Mouse (Mus musculus) gastrocnemius, adult 2 months (tissue): ENCODE measurements around the gene Nrsn2. TPM values are rescaled to one million over a fixed set of nuclear protein-coding genes. Genes with fewer than 3 reads are reported as not detected.
A peak's percentile ranks its signal among the peaks of the same experiment; 100 is the strongest.

Experiments used
- DNase-seq: peaks from one replicate; pipeline ENCODE4 v3.0.0; 2022
- H3K27ac ChIP-seq: fragments of 200-600 bp; 2 replicates; pipeline ENCODE4 v1.8.1; 2022; ENCODE audit warnings: mild to moderate bottlenecking
- H3K4me3 ChIP-seq: fragments of 200-600 bp; 2 replicates; pipeline ENCODE4 v1.8.1; 2022; ENCODE audit warnings: mild to moderate bottlenecking, moderate library complexity
- CTCF ChIP-seq: fragments of 200-600 bp; IDR thresholded peaks from 2 replicates; pipeline ENCODE4 v1.8.1; 2022; ENCODE audit warnings: antibody characterized with exemption, mild to moderate bottlenecking, moderate library complexity
- intact Hi-C: fragments of 180-260 bp; cut with DNase I; formaldehyde crosslinking; loops from one replicate; pipeline ENCODE4 v1.15.1; 2025
- total RNA-seq, 2 experiments: library from RNA; stranded (reverse); gene quantifications; 2 replicates each; pipeline ENCODE4 v1.2.3; 2021

The Nrsn2 gene
- total RNA-seq, 2 experiments from 2014 or later: not detected

DNA sequence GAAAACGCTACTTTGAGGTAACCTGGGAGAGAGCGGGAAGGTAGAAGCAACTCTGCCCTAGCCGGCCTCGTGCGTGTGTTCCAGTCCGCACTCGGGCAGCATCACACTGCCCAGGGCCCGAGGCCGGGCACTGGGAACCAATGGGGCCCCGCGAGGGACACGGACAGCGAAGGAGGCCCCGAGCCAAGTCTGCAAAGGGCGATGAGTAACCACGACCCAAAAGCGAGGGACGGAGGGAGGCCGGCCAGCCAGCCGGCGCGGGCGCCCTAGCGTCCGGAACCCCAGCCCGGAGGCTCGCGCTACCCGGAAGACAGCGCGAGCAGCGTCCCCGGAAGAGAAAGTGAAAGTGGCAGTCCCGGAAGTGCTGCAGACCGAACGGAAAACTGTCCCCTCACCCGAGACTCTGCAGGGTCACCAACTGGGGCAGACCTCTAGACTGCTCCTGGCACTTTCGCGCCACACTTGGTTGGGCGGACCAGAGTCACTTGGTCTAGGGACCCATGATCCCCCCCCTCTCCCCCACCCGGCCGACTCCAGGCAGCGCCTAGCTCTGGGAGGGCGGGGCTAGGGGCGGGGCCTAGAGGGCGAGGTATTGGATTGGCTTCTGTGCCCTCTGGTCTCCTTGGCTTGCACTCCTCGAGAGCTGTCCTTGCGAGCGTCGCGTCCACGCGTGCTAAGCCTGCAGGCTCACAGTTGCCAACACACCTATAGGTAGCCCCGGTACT is 44.2 kb downstream of the Nrsn2 start, which contains the start of gene Rbck1:
TSS of gene Rbck1 (minus strand) at position 553 of the 725 bp plus-strand sequence.
- TF ChIP-seq CTCF: 0 out of 2 replicates have a peak, but pooled peaks have one; percentile 17
- Histone ChIP-seq H3K27ac (peak within 1 kb of the TSS; percentile 98), H3K4me3 (peak within 1 kb of the TSS; percentile 86)
- intact Hi-C loops: loop anchor here (5.0 kb wide), 2 partner anchors 40 to 105 kb away; partner anchors contain the start of genes Csnk2a1 and Tbc1d20
- peak; percentile 93 for DNase-seq

DNA sequence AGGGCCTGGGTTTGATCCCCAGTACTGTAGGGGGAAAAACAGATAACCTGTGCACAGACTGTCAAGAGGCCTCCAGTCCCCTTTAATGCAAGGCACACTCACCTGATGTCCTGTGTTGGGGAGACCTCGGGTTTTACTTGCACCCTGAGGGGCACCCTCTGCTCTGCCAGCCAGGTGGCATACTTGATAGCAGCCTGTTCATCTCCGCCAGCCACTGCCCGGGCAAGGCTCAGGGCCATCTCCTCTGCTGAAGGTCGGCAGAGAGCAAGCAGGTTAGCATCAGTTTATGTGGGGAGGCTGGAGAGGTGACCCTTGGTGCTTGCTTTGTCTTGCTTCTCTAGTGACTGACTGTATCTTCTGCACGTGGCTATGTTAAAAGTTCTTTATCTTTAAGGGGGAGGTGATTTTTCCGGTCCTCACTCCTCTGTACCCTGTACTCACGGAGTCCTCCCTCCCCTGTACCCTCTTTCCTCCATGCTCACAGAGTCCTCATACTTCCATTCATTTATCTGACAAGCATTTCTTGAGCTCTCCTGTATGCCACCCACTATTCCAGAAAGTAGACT is 45.5 kb downstream of the Nrsn2 start:
- DNase-seq: no peak
- Histone ChIP-seq H3K27ac (no peak overlapping the region), H3K4me3 (peak overlapping the region; percentile 86)
- intact Hi-C loops: loop anchor here (5.0 kb wide), 2 partner anchors 39 to 104 kb away; partner anchors contain the start of genes Csnk2a1 and Tbc1d20
- TF ChIP-seq CTCF: no peak

DNA sequence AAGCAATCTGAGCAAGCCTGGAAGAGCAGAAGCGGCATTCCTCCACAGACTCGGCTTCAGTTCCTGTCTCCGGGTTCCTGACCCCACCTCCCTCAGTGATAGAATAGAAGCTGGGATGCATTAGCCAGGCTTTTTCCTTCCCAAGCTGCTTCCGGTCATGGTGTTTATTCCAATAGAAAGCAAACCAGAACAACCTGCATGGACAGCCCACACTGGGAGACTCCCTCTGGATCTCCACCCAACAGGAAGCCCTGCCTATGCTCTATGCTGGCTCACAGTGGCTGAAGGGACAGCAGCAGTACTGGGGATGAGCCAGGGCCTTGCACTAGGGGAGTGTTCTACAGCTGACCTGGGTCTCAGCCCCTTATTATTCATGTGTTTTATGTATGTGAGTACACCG is 48.5 kb downstream of the Nrsn2 start:
- DNase-seq: no peak
- intact Hi-C loops: no loop called here
- no peak overlapping the region for H3K4me3 ChIP-seq
- TF ChIP-seq CTCF: no peak
- peak overlapping the region; percentile 48; the same call in 1 of the 2 replicates for H3K27ac ChIP-seq

DNA sequence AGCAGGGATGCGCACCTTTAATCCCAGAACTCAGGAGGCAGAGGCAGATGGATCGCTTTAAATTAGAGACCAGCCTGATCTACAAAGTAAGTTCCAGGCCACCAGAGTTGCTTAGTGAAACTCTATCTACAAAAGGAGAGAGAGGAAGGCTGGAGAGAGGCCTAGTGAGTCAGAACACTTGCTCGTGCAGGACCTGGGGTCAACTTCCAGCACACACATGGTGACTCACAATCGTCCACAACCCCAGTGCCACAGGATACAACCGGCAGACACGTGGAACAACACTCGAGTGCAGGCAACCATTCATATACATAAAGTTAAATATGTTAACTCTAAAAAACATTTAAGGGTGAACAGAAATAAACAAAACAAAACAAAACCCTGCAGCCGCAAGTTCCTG is 49.8 kb downstream of the Nrsn2 start:
- intact Hi-C loops: no loop called here
- no peak for TF ChIP-seq CTCF

DNA sequence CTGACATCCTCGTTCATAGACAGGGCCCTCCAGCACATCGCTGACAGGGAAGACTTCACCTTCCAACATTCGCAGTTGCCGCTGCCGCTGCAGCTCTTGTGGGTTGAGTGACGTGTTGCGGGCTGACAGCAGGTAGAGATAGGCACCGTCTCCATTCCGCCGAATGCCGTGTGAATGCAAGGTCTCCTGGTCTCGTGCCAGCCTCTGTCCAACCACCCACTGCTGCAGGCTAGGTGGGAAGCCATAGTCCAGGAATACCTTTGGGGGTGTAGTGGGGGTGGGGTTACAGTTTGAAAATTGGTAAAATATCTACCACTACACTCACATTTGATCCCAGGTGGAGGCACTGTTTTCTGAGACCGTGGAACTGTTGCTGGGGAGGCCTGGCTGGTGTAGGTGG is 50.3 kb downstream of the Nrsn2 start:
- intact Hi-C loops: no loop called here
- Histone ChIP-seq H3K27ac (no peak overlapping the region), H3K4me3 (no peak overlapping the region)
- no peak for DNase-seq
- no peak for TF ChIP-seq CTCF

More for the DNA sequence above, 49.8 kb downstream of the Nrsn2 start:
- Histone ChIP-seq H3K4me3 (no peak overlapping the region), H3K27ac (no peak overlapping the region)
- DNase-seq: no peak

DNA sequence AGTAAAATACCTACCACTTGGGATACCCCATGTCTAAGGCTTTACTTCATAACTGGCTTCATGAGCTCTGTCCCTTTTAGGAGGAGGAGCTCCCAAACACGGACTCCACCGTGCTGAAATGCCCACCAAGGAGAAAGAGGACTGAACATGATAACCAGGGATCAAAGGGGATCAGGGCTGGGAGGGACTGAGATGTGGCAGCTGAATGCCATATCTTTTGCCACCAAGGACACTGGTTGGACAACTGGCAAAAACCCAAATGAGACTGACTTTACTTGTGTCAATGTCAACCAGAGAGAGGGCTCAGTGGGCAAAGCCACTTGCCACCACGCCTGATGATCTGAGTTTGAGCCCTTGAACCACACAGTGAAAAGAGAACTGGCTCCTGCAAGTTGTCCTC is 51.6 kb downstream of the Nrsn2 start:
- no peak for TF ChIP-seq CTCF
- no peak for DNase-seq
- Histone ChIP-seq H3K4me3 (no peak overlapping the region), H3K27ac (no peak overlapping the region)
- intact Hi-C loops: no loop called here

DNA sequence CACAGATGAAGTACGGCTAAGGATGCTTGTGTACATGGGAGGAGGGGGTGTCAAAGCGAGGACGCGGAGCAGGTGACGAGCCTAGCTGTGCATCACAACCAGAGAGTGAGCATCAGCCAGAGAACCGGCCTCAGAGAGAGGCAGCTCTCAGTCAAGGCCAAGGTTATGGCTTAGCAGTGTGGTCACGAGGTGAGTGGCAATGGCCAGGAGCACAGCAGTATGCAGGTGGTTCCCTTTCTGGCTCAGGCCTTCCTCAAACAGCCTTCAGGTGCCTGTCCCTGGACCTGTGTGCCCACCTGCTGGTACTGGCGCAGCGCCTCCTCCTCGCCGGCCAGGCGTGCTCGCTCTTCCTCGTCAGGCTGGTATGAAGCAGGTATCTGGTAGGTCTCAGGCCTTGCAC is 52.5 kb downstream of the Nrsn2 start:
- Histone ChIP-seq H3K27ac (no peak overlapping the region), H3K4me3 (no peak overlapping the region)
- DNase-seq: no peak
- intact Hi-C loops: no loop called here
- TF ChIP-seq CTCF: no peak

DNA sequence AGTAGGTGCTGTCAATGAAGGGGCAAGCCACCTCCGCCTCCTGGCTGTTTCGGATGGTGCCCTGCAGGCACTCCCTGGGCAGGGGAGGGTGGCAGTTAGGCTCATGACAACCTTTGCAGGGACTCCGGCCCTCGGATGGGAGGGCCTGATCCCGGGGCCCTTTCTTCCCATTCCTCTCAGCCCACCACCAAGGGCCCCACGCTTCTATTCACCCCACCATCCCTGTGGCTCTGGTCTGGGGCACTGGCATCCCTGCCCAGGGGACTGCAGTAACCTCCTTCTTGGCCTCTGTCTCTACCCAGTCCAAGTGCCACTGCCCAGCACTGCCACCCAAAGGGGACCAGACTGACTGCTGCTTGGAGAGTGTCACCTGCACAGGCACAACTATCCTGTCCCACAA is 54.2 kb downstream of the Nrsn2 start:
- Histone ChIP-seq H3K27ac (no peak overlapping the region), H3K4me3 (no peak overlapping the region)
- no peak for DNase-seq
- TF ChIP-seq CTCF: no peak
- intact Hi-C loops: no loop called here

DNA sequence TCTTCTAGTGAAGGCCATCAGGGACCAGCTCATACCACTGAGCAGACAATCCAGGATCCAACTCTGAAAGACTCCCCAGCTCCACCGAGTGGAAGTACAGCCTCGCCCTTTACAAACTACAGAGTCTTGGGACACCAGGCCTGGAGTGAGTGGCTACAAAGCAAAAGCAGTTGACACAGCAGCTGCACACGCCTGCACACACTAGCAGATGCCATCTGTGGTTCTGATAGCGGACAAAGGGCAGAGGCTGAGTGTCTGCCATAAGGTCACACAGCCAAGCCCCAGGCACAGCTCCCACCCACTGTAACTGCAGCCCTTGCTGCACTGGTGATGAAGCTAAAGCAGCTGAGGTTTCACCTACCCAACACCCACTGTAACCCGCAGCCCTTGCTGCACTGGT is 54.9 kb downstream of the Nrsn2 start:
- DNase-seq: no peak
- intact Hi-C loops: no loop called here
- Histone ChIP-seq H3K27ac (no peak overlapping the region), H3K4me3 (no peak overlapping the region)
- no peak for TF ChIP-seq CTCF

Other genes starting within 250 kb of the Nrsn2 start
- 10 to 100 TPM; 14.9 to 22.8 TPM for gene Tcf15, start 233.1 kb downstream of the Nrsn2 start, total RNA-seq
- gene Csnk2a1, start 149.8 kb downstream of the Nrsn2 start, total RNA-seq: 100 to 1,000 TPM in 1 of 2 experiments, 10 to 100 TPM in 1; 91.1 to 102 TPM
- 10 to 100 TPM; 26.4 to 27.8 TPM for gene Tbc1d20, start 82.8 kb downstream of the Nrsn2 start, total RNA-seq
- gene Rbck1, start 44.0 kb downstream of the Nrsn2 start, total RNA-seq: 10 to 100 TPM; 27.0 to 31.1 TPM
- 1 to 10 TPM; 1.2 to 1.4 TPM for gene Trib3, start 32.6 kb downstream of the Nrsn2 start, total RNA-seq
- gene Sox12, start 21.4 kb upstream of the Nrsn2 start, total RNA-seq: under 1 TPM; 0.53 to 0.79 TPM
- 1 to 10 TPM; 1.1 to 1.8 TPM for gene Zcchc3, start 38.4 kb upstream of the Nrsn2 start, total RNA-seq
- not detected for gene 6820408C15Rik, start 38.9 kb upstream of the Nrsn2 start, total RNA-seq
- not detected for gene Defb23, start 88.0 kb upstream of the Nrsn2 start, total RNA-seq
- not detected for gene Defb20, start 100.4 kb upstream of the Nrsn2 start, total RNA-seq
- not detected for gene Defb22, start 113.5 kb upstream of the Nrsn2 start, total RNA-seq
- gene Defb26, start 135.1 kb upstream of the Nrsn2 start, total RNA-seq: not detected
- not detected for gene Defb28, start 141.6 kb upstream of the Nrsn2 start, total RNA-seq
- not detected for gene Defb29, start 163.5 kb upstream of the Nrsn2 start, total RNA-seq
- not detected for gene Gm17416, start 192.7 kb upstream of the Nrsn2 start, total RNA-seq
- gene Defb21, start 196.1 kb upstream of the Nrsn2 start, total RNA-seq: not detected
- not detected for gene Defb19, start 203.7 kb upstream of the Nrsn2 start, total RNA-seq
- gene Defb45, start 222.8 kb upstream of the Nrsn2 start, total RNA-seq: not detected
- gene Defb36, start 227.7 kb upstream of the Nrsn2 start, total RNA-seq: not detected
- not detected for gene Defb25, start 246.4 kb upstream of the Nrsn2 start, total RNA-seq